Mouse (Mus musculus) WW6 (cell line): ENCODE data around the gene Efnb3.
"Not testable (repeated sequence)": the region's sequence is repeated elsewhere in the genome, so short reads cannot be mapped to it uniquely, and the experiment has no call there.

Source experiments
- DNase-seq: peaks from one replicate; pipeline ENCODE4 v3.0.0-alpha.2; 2013; ENCODE audit warnings: low read depth, low spot score

Gene Efnb3

DNA sequence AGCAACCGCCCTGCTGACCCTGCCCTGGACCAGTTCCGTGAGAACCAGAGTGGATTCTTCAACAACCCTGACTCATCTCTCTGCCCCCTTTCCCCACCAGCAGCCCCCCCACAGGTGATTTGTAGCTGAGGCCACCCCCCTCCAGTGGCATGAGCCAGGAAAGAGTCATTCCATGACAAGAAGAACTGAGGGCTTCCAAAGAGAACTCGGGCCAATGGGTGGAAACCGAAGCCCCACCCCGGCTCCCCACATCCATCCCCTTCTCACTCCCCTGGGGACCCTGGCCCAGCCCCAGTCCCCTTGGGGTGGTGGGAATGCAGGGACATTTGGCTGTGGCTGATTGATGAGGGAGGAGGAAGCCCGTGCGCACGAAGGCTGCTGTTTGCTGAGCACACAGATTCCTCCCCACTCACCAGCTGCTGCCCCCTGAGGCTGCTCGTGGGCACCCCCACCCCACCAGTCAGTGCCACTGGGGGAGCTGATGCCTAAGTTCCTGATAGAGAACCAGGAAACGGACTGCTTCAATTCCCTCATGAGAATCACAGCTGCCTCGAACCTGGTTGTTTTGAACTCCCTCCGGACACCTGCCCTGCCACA, 10.8 kb downstream of the Efnb3 start, which contains the start of gene Dnah2:
Gene Dnah2, minus strand, starts transcription at position 51 of the 597 bp plus-strand sequence.
- DNase-seq = no peak

DNA sequence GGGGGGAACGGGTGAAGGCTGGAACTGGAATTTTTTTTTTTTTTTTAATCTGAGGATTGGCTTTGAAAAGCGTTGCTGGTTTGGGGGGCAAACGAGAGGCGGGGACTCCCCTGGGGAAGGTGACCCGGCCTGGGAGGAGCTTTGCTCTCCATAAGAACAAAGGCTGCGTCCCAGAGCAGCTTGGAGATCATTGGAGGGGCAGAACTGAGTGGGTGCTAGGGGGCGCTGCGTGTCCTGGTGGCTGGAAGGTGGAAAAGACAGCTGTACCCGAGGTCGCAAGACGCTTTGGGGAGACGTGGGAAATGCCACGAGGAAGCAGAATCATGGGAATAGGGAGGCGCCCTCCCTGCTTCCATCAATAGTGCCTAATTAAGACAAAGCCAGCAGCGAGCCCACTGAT, 12.9 kb downstream of the Efnb3 start:
- DNase-seq = no peak

DNA sequence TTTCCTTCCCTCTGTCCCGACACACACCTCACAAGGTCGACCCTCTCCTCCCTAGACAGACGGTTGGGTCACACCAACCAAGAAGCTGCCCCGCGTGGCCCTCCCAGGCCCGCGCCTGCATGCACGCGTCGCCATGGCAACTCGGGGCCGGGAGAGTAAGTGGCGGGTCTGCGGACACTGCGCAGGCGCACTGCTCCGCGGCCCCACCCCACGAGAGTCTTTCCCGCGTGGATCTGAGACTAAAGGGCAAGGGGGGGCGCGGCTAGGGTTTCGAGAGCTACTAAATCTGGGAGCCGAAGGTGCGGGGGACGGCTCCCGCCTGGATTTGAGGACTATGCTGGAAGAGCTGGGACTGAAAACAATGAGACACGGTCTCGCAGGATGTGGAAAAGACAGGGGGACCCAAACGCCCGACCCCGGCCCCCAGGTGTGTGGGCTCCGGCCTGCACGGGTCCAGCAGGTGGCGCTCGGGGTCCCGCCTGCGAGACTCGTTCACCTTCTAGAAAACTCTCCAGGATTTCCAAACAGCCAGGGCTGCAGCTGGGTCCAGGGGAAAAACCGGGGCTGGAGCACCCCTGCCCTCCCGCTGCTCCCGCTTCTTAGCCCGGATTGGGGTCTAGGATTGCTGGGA, 13.5 kb downstream of the Efnb3 start:
- no peak for DNase-seq

DNA sequence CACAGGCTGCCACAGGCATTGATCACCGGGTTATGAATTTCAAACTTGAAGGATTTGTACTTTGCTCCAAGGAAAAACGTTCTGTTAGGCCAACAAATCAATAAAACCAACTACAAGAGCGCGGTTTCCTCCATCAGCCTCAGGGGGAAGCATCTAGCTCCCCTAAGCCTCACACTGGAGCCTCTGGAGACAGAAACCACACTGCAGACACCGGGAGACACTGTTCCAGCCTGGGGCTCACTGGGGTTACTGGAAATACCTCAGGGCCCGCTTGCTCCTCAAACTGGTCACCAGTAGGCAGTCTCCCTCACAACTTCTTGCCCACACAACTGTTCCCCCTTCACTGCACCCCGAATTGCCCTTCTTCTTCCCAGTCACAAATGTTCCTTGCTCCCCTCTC, 14.0 kb downstream of the Efnb3 start:
- no peak for DNase-seq

DNA sequence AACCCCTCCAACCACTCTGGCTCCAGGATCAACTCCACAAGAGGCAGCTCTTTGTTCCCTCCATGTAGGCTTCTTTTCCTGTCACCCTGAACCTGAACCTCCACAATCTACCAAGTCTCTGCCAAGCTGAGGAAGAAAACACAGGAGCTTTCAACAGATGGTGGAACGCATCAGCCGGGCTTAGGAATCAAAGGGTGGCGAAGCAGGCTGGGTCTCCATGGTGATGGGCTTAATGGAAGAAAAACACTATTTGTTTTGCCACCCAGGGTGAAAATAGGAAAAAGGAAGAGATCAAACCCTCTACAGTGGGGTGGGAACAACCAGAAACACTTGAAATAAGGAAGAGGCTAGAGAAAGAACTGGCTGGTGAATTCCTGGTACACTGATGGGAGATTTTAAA, 16.4 kb downstream of the Efnb3 start:
- DNase-seq = no peak

DNA sequence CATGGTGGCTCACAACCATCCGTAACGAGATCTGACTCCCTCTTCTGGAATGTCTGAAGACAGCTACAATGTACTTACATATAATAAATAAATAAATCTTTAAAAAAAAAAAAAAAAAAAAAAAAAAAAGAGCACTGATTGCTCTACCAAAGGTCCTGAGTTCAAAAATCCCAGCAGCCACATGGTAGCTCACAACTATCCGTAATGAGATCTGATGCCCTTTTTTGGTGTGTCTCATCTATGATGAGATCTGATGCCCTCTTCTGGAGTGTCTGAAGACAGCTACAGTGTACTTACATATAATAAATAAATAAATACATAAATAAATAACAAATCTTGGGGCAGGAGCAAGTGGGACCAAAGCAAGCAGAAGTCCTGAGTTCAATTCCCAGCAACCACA, 18.3 kb downstream of the Efnb3 start:
- DNase-seq = not testable (repeated sequence)

DNA sequence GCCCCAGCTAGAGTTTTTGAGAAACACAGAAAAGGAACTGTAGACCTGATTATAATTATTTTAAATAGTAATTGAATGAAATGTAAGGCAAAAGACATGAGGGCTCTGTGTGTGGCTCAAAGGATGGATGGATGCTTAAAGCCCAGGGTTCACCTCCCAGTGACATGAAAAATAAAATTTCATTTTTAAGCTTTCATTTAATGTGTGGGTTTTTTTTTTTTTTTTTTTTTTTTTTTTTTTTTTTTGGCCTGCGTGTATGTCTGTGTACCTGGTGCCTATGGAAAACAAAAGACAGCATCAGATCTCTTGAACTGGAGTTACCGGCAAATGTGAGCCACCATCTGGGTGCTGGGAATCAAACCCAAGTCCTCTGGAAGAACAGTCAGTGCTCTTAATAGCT, 19.3 kb downstream of the Efnb3 start:
- DNase-seq = no peak

DNA sequence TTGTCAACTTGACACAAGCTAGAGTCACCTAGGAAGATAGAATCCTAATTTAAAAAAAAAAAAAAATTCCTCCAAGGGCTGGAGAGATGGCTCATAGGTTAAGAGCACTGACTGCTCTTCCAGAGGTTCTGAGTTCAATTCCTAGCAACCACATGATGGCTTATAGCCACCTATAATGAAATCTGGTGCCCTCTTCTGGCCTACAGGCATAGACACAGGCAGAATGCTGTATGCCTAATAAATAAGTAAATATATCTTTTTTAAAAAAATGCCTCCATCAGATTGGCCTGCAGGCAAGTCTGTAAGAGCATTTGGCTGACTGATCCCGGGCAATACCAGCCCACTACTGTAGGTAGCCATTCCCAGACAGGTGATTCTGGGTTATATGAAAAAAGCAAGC, 25.0 kb downstream of the Efnb3 start:
- no peak for DNase-seq

DNA sequence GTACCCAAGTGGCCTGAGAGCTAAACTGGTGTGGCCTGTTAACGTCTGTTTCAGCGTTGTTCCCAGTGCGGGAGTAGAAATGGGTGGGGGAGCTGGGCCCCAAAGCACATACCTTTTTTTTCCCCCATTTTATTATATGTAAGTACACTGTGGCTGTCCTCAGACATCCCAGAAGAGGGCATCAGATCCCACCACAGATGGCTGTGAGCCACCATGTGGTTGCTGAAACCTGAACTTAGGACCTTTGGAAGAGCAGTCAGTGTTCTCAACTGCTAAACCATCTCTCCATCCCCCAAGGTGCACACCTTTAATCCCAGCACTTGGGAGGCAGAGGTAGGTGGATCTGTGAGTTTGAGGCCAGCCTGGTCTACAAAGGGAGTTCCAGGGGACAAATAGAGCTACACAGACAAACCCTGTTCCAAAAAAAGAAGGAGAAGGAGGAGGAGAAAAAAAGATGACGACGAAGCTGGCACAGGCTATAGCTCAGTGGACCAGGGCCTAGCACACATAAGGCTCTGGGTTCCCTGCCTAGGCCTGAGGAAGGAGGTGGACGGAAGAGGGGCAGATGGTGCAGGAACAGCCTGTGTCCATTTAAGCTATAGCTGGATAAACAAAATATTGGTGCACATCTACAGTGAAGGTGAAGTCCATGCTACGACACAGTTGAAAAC, 27.4 kb downstream of the Efnb3 start:
- DNase-seq = no peak

DNA sequence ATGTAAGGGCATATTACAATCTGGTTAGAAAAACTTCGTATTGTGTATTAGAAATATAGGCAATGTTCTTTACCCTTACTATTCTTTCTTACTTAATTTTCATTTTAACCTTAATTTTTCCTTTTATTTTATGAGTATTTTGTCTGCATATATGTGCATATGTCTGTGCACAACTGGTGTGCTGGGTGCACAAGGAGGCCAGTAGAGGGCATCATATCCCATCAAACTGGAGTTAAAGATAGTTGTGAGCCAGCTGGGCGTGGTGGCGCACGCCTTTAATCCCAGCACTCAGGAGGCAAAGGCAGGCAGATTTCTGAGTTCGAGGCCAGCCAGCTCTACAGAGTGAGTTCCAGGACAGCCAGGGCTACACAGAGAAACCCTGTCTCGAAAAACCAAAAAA, 29.2 kb downstream of the Efnb3 start:
- DNase-seq = not testable (repeated sequence)

DNA sequence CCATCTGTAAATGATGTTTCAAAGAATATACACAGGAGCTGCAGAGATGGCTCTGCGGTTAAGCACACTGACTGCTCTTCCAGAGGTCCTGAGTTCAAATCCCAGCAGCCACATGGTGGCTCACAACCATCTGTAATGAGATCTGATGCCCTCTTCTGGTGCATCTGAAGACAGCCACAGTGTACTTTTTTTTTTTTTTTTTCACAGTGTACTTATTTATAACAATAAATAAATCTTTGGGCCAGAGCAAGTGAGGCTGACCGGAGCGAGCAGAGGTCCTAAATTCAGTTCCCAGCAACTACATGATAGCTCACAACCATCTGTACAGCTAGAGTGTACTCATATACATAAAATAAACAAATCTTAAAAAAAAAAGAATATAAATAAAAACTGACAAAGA, 29.7 kb downstream of the Efnb3 start:
- not testable (repeated sequence) for DNase-seq

DNA sequence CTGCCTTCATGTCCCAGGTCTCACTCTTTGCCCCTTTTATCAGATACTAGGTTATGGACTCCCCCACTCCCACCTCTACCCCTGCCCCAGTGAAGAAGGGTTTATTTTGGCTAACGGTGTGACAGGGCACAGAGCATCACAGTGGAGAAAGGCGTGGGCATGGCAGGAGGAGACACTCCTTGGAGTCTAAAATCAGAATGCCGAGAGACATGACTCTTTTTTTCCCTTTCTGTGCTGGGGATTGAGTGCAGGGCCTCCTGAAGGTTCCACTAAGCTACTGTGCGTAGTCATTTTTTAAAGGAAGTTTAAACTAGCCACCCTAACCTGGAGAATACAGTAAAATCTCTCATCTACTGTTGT, 32.0 kb downstream of the Efnb3 start:
- no peak for DNase-seq

DNA sequence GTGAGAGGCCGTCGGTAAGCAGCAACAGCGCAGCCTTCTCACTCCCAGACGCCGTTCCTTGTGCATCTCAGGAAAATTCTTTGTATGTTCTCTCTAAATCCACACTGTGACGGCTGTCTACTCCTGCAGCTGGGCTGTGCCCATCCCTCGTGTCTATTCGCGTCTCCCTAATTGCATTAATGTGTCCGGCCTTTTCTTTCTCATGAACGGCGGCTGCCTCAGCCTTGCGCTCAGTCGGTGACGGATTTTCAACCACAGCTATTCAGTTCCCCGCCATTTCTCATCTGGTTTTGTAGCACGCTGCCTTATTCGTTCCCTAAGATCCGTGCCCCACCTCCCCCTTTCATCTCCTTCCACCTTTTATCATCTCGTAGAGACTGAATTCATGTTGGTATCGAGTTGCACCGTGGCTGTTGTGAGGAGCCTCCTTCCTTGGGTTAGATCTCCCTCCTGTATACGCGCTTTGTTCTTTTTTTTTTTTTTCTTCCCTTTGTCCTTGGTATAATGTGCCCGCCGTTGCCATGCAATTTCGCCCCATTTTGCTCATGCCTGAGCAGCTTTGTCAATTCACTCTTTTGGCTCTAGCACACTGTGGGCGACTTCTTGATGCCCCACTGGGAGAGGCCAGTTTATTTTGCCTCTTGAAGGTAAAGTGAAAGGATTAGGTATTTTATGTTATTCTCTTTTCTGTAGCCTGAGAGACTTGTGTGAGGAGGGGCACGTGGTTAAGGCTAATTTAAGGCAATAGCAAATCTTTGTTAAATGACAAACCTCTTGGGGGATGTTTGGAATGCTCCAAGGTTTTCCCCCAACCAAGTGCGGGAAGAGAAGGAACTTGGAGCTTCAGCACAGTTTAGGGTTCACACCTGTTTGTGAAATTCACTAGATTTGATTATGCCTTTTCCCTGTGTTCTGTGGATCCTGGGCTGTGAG, 32.6 kb downstream of the Efnb3 start:
- DNase-seq = no peak

DNA sequence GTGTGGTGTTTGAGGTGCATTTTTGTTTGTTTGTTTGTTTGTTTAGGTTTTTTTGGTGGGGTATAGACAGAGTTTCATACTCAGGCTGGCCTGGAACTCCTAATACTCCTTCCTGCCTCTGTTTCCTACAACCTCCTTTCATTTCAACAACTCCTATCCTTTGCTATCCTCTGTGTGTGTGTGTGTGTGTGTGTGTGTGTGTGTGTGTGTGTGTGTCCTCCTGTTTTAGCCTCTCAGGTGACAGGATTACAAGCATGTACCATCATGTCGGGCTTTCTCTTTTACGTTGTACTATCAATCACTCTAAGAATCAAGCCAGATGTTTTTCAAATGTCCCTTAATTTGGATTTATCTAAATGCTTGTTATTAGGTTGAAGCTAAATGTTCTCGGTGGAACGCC, 33.4 kb downstream of the Efnb3 start:
- DNase-seq = no peak

DNA sequence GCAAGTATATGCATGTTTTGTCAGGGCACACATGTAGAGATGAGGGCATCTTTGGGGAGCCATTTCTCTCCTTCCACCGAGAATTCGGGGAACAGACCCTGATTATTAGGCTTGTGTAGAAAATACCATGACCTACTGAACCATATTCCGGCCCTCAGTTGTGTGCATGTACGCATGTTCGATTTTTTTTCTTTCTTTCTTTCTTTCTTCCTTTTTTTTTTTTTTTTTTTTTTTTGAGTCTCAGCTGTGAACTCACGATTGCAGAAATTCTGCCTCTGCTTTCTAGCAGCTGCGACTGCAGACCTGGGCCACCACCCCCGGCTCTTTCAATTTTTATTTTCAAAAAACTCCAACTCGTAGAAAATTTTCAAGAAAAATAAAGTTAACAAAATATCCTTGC, 34.3 kb downstream of the Efnb3 start:
- DNase-seq = no peak

DNA sequence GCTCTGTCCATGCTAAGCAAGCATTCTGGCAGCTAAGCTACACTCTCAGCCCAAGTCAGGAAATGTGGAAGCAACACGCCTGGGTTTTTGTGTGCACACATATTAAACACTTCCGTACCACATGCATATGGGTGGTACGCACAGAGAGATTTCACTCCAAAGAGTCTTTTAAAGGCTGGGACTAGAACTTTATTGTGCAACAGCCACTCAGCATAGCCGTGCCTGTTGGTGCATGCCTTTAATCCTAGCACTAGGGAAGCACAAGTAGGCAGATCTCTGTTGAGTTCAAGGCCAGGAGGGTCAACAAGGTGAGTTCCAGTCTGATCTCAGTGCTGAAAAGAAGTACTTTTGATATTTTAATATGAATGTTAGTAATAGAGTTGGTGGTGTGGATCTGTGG, 36.4 kb downstream of the Efnb3 start:
- DNase-seq = no peak

DNA sequence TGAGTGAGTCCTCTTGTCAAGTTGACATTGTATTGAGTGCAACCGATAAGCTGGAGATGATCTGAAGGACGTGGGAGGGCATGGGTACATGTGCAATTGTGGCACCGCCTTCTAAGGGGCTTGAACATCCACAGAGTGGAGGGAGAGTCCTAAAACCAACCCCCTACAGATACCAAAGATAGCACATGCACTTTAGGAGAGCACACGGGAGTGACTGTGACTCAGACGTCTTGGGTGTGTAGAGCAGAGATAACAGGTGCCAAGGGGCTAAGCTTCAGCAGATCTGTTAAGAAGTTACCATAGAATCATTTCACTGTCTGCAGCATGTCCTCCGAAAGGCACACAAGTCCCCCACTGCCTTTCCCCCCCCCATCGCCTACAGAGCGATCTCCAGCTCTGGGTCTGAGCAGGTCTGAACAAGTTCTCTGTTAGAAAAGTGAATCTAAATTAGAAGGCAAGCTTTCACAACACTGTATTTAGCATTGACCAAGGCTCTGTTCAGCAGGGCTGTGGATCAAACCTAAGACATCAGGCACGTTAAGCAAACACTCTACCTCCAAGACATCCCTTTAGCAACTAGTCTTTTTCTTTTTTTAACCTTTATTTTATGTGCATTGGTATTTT, 38.4 kb downstream of the Efnb3 start:
- no peak for DNase-seq

DNA sequence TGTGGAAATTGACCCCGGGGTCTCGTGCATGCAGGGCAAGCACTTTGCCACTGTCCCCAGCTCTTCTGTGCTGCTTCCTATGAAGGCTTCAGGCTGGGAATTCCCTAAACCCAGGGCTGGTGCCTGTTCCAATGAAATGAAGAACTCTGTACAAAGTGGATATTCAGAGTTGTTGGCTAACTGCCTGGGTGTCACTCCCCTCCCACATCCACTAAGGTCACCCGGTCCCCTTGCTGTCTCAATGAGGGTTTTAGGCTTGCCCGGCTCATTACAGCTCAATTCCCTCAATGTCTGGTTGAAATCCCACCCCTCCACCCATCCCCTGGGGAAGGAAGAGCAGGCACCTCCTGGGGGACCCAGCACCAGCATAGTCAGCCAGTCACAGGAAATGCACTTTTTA, 40.0 kb downstream of the Efnb3 start:
- DNase-seq = no peak

DNA sequence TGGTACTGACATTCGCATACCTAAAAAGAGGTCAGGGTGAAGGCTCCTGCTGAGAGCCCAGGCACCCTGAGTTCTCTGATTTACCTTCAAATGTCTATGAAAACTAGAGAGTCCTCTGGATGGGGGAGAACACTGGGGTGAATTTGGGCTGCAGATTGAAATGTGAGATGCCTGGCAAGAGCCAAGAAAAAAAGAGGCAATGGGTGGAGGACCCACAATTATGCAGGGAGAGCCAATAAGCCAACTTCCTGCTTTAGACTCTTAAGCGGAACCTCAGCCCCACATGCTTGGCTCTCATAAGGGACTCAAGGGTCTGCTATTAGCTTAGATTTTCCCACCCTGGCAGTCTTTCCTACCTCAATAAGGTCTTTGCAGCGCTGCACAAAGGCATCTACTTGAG, 43.3 kb downstream of the Efnb3 start:
- no peak for DNase-seq

DNA sequence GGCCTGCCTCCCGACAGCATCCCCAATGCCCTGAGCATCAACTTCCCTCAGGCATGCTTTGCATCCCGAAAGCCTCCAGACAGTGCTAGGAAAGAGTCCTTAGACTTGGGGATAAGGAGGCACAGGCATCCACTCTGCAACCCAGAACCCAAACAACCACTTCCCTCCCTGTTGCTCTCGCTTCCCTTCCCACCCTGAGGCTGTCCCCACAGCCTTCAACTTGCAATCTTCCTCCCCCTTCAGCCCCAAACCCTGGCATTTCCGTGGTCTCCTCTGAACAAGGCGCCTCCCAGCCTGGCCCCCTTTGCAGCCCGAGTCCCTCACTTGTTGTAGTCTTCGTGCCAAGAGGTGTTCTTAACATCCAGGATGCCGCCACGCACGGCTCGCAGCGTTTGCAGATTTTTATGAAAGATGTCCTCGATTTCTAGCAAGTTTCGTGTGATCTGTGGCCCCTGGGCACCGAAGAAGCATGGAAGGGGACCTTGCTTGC, 43.8 kb downstream of the Efnb3 start:
- no peak for DNase-seq

DNA sequence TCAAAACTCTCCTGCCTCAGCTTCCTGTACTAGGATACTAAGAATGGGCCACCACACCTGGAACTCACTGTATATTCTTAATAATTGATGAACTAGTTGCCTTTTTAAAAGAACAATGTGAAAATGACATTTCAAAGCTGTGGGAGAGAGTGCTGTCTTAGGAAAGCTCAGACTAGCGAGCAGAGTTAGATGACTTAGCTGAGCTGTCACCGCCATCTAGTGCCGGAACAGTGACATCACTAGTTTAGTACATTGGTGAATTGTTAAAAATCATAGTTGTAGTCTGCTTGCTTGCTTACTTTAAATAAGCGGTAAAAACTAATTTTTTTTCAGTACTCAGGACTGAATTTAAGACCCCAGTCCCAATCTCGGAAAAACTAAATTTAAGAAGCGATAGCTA, 46.2 kb downstream of the Efnb3 start:
- DNase-seq = no peak
